Mouse (Mus musculus): ENCODE measurements around the gene Acox2.

Gene Acox2

DNA sequence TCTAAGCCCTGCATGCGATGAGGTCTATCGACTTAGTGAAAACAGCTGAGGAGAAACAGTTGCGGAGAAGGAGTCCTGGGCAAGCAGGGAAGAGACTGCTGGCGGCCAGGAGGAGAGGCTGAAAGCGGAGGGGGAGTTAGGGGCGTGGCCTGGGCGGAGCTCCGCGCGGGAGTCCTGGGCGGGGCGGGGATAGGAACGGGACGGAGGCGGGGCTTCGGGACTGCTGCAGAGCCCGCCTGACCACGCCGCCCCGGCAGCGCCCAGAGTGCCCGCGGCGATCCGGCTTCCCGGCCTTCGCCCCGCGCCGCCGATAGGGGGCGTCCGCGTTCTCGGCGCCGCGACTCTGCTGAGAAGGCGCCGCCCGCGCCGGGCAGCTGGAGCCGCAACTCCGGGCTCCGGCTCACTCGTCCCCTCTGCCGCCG lies 45.3 kb downstream of the Acox2 start, which contains the start of gene Kctd6:
Gene Kctd6, plus strand, starts transcription at position 338 of the 422 bp plus-strand sequence.
- DNase-seq (ENCODE audit: low spot score in 2 of 2): peak; percentile 97 to 100

DNA sequence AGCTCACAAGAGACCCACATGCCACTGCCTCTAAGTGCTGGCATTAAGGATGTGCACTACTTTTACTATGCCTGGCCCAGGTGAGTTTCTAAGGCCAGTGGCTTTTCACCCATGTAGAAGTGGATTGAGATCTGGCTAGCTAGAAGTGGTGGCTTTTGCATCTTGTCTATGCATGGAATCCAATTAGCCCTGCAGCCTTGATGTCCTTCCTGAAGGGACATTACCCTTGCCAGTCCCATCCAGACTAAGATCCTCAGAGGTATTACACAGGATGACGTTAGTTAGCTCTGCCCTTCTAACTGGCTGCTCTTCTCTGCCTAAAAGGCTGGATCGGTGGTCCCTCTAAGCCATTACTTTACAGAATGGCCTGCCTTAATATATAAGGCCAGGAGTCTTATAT lies 46.2 kb downstream of the Acox2 start:
- DNase-seq (ENCODE audit: low spot score in 2 of 2): no peak

DNA sequence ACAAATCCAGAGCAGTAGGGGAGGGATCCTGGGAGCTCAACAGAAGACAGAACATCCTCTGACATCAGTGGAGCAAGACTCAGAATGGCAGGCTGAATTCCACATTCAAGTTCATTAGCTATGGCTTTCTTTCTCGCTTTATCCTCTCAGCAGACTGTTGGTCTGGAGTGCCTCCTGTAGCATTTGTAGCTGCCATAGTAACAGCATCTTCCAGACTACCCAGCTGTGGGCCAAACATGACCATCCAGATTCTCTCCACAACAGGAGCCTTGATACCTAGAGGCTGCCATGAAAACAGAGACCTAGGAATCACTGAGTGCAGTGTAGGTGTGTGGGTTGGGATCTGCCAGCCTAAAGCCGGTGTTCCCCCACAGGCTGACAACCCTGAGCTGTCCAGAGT lies 49.3 kb downstream of the Acox2 start:
- no peak for DNase-seq (ENCODE audit: low spot score in 2 of 2)

DNA sequence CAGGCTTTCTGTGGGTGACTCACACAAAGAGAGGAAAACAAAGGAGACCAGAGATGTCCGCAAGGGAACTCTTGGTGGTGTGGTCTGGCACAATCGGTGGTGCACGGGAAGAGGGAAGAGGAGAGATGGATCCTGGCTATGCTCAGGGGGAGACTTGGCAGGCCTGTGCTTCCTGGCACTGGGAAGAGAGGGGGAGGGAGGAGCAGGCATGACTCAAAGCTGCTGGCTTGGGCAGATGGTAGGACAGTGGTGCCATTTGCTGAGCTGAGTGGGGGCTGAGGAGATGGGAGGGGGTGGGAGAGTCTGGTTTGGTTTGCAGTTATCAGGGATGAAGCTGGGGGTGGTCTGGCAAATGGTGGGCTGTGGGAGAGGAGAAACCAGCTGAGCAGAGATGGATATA lies 50.3 kb downstream of the Acox2 start:
- no peak for DNase-seq (ENCODE audit: low spot score in 2 of 2)

DNA sequence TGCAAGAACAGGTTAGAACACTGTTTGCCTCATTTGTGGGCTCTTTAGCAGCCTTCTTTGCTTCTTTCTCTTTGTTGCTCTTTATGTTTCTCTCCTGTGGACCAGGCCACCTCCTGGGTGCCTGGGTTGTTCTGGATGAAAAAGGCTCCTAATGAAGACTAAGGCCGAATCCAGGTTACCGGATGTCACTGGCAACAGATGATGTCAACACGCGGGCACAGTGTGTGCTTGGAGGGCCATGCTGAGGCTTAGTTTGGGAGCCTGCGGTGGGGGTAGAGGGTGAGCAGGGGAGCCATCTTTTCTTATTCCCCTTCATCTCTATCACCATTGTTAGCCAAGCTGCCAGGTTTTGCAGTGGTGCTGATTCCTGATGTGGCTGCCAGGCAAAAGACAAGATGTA lies 51.6 kb downstream of the Acox2 start:
- DNase-seq (ENCODE audit: low spot score in 2 of 2): no peak

DNA sequence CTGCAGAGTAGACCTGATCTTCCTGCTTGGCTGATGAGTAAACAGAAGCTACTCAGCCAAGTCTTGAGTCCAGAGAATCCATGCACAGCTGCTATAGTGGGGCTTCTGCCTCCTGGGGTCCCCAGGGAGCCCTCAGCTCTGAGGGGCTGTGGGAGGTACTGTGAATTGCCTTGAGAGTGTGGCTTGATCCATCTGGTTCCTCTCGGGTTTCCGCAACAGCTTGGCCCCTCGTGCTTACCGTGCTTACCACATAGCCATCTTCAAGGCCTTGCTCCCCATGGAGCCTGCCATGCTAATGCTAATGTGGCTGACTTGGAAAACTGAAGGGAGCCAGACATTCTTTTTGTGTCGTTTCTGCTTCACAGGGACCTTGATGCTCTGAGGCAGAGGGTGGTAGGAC lies 52.0 kb downstream of the Acox2 start:
- no peak for DNase-seq (ENCODE audit: low spot score in 2 of 2)

DNA sequence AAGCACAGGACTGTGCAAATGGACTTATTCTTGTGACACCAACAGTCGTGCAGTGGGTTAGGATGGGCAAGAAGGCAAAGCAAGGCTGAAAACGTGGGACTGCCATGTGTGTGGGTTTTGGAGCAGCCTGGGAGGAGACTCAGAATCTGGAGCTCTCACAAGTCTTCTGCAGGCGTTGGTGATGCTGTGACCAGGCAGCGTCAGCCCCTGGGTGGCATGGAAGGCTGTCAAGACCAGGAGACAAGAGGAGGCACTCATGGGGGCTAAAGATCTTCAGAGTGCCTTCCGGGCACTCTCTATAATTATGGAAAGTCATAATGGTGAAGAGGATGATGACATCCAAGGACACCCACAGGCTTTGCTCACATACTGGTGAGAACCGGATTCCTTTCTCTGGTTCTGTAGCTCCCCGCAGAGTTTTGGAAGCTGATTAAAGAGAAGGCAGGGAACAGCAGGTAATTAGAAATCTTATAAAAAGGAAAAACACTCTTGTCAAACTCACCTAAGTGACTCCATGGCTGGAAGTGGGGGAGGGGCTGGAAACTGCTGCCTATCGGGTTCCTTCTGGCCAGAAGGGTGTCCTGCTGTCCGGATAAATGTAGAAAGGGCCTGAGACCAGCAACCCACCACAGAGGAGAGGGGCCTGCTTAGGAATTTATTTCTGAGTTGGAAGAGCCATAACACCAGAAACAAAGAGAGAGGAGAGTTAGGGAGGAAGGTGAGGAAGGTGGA lies 52.8 kb downstream of the Acox2 start:
- DNase-seq (ENCODE audit: low spot score in 2 of 2): no peak

DNA sequence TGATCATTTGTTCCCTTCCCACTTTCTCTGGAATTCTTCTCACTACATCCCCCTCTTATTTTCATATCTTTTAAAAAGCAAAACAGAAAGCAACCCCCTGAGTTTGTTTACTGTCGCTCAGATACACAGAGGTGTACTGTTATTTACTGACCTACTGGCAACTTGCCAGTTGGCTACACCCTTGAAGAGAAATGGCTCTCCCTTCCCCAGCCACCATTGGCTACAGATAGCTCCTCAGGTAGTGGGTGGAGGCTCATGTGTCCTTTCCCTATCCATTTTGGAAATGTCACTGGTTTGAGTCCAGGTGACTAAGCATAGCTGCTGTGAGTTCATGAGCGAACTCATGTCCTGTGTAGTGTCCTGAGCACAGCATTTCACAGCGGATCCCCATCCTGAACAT lies 57.4 kb downstream of the Acox2 start:
- no peak for DNase-seq (ENCODE audit: low spot score in 2 of 2)

DNA sequence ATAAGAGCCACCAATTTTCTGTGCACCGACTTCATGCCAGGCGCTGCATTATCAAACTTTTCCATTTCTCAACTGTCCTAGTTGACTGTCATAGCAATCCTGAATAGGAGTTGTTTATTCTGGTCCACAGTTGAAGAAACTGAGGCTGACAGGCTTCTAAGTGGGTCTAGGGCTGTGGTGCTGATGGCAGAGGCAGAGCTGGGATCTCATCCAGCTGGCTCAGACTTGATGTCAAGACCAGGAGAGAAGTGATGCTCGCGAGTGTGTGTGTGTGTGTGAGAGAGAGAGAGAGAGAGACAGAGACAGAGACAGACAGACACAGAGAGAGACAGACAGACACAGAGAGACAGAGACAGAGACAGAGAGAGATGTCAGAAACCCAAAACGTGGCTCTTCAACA lies 58.4 kb downstream of the Acox2 start:
- DNase-seq (ENCODE audit: low spot score in 2 of 2): no peak

DNA sequence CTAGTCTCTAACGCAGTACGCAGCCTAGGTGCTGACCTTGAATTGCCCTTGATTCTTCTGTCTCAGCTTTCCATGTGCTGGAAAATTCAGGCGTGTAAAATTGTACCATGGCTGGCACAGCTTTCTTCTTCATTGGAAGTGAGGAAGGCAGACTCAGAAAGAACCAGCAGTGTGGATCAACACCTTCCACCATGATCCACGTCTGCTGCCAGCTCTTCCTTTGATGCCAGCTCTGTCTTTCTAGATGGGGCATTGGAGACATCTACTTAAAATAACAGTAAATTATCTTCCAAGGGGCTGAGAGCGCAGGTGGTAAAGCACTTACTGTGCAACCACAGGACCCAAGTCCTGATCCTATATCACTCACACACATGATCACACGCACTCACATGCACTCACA lies 66.4 kb downstream of the Acox2 start:
- no peak for DNase-seq (ENCODE audit: low spot score in 2 of 2)

DNA sequence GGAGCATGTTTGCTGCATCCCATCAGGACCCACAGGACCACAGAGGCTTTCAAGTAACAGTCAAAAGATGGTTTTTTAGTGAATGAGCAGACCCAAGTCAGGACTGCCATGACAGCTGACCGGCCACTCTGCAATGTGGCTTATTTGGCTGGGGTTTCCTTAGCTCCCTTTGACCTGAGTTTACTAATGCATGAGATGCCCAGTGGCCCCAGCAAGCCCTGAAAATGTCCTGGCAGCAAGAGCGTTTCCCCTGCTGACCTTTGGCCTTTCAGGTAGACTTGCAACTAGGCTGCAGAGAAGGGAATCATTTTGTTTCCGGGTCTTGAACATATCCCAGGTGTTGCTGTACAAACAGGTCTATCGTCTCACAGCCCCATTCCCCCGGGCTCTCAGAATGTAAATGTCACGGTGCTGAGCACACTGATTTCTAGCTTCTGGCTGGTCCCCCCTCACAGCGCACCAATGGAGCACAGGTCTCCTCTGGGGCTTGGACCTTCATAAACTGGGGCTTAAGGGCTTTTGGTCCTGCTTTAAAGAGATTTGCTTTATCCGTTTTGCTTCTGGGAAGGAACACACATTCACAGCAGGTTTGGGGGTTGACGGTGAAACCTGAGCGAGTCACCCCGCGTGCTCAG lies 67.7 kb downstream of the Acox2 start:
- DNase-seq (ENCODE audit: low spot score in 2 of 2): no peak

DNA sequence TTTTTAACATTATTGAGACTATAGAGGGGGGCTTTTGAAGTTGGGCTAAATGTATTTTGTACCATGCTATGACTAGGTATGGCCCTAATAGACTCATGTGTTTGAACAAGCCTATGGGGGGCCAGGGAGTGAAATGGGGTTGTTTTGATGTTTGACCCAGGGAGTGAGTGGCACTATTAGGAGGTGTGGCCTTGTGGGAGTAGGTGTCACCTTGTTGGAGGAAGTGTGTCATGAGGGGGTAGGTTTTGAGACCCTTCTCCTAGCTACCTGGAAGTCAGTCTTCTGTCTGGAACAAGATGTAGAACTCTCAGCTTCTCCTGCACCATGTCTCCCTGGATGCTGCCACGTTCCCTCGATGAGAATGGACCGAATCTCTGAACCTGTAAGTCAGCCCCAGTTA lies 68.6 kb downstream of the Acox2 start:
- DNase-seq (ENCODE audit: low spot score in 2 of 2): no peak

DNA sequence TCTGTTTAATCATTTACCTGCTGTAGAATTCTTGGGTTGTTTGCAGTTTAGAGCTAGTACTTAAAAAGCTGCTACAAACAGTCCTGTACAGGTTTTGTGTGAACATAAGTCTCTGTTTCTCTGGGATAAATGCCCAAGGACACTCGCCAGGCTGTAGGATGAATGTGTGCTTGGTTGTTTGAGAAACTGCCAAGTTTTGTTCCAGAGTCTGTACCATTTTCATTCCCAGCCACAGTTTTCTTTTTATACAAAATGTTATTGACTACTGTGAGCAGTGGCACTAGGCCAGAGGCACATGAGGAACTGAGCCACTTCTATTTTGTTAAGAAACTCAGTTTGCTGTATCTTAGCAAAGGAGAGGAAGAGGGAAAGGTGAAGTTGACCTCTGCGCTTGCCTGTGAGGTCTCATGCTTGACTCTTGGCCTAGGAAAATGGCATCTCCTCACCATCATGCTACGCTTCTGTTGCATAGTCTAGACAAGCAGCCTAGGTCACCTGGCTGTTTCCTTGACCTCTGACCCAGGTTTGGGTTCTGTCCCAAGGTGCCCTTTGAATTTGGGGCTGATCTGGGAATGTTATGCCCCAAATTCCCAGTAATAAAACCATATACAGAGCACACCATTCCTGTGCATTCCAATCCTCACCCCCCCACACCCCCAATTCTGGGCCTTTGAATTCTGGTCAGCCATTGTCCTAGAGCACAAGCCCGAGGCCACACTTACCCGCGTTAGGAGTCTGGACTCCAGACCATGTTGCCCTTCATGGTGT lies 72.7 kb downstream of the Acox2 start:
- no peak for DNase-seq (ENCODE audit: low spot score in 2 of 2)

DNA sequence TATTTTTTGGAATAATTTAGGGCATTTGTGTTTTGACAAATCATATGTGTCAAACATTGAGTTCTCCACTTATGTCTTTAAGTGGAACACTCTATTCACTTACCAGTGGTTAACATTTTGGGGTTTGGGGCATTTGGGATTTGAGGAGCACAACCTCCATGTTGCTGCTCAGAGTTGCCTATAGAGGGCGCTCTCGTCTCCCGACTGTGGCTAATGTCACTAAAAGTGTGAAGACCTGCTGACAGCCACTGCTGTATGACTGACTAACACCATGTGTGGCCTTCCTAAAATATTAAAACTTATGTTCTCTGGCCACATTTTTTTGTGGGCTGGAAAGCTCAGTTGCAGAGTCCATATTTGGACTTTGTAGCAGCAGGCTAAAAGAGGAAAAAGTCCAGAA lies 75.8 kb downstream of the Acox2 start:
- no peak for DNase-seq (ENCODE audit: low spot score in 2 of 2)

DNA sequence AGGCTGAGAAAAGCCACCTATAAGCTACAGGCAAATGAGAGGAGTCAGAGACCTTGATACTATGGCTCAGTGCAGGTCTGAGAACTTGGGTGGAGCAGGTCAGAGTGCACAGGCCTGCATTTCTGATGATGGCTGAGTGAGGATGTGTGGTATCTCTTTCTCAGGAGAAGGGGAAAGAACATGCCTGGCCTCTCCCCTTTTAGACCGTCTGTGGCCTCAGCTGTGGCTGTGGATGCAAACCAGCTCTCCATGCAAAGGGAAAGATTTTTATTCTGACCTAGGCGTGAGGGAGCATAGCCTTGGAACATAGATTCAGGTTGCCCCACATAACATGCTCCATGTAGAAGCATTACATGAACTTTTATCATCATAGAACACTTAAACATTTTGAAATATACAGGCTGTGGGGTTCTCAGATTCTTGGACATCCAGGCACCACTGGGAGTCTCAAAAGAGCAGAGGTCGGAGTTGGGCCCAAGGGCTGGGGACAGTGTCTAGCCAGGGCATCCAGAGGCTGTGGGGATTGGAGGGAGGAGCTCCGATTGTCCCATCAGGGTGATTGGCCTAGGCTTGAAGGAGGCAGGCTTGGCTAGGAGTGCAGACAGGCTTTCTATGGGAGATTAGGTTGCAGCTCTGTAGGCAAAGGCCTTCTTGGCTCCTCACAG lies 78.7 kb downstream of the Acox2 start:
- DNase-seq (ENCODE audit: low spot score in 2 of 2): no peak

DNA sequence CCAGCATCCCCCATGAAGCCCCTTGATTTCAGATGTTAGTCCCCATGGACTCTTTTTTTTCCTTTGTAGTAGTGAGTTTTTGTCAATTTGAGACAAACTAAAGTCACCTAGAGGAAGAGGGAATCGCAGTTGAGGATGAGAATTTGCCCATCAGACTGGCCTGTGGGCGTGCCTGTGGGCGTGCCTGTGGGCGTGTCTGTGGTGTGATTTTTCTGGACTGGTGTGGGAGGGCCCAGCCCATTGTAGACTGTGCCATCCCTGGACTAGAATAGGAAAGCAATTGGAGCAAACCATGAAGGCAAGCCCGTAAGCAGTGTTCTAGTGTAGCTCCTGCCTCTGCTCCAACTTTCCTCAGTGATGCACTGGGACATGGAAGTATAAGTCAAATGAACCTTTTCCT lies 82.9 kb downstream of the Acox2 start:
- peak in 1 of 2 experiments; percentile 27 for DNase-seq (ENCODE audit: low spot score in 2 of 2)

Data from spleen, postnatal 10 days (tissue).